Mouse (Mus musculus): Measurements from ENCODE around the gene Focad.

DNA sequence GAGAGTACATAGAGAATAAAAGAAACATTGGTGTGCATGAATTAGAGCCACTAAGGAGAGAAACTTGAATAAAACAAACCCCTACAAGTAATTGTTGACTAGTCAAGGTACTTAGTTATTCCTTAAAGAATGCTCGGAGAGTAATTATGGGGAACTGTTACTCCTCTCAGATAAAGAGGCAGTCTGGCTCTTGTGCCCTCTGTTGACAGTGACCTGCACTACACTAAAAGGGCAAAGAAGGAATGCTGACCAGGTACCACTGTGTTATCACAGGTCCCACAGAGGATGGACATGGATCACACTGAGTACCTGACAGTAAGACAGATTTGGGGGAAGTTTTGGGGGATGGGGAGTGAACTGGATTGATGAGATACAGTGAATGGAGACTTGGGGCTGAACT, 95.1 kb downstream of the Focad start:
- TF ChIP-seq USF1 (IDR thresholded peaks at IDR 0.05; ENCODE audit: low read depth) (no peak), CTCF (IDR thresholded peaks at IDR 0.05; ENCODE audit: control insufficient read depth, insufficient read depth, insufficient read length) (no peak), MYOG (IDR thresholded peaks at IDR 0.05; ENCODE audit: control insufficient read depth, extremely low read depth, insufficient read length) (no peak)
